In genomic region chr10:86074971-86075711, GRCm38 (mm10) we compare ENCODE assay signal across 18 mouse cellular contexts. TPM values are rescaled to one million over a fixed set of nuclear protein-coding genes. Genes with fewer than 3 reads are reported as not detected.
DNase-seq lines count a peak whose midpoint lies in the region; ATAC-seq and TF ChIP-seq lines count a peak whose summit lies in the region.
"Had no signal": no experiment of that assay in that cellular context is flagged by ENCODE, and none has a peak within 500 bp of the region (broad histone marks: within the 10 kb centered on the region; RNA-seq: fewer than 3 reads in every experiment).

No protein-coding gene starts in this region.

- H3K4me2 ChIP-seq in heart, postnatal 0 days (ENCODE audit: low read depth, low read length), result no peak overlapping the region
- no peak overlapping the region for H3K4me2 ChIP-seq in heart, embryonic 11.5 days
- H3K4me2 ChIP-seq in lung, embryonic 14.5 days, result no peak overlapping the region
- H3K4me2 ChIP-seq: heart, embryonic 13.5 days; hindbrain, embryonic 13.5 days; limb, embryonic 15.5 days; midbrain, embryonic 13.5 days; neural tube, embryonic 12.5 days; stomach, embryonic 15.5 days had no signal

- H3K9ac ChIP-seq in heart, postnatal 0 days (replicated peaks; ENCODE audit: low read depth, low read length), result no peak overlapping the region
- no peak overlapping the region for H3K9ac ChIP-seq in heart, embryonic 11.5 days (ENCODE audit: low read depth, low read length)
- no peak overlapping the region for H3K9ac ChIP-seq in lung, embryonic 14.5 days
- H3K9ac ChIP-seq: heart, embryonic 13.5 days; hindbrain, embryonic 13.5 days; limb, embryonic 15.5 days; midbrain, embryonic 13.5 days; neural tube, embryonic 12.5 days; stomach, embryonic 15.5 days had no signal

- 68% methylated on average over 9 of the region's 9 CpGs for WGBS in heart, postnatal 0 days
- WGBS in heart, embryonic 11.5 days (ENCODE audit: insufficient replicate concordance), result 72% methylated on average over 9 of the region's 9 CpGs
- 78% methylated on average over 9 of the region's 9 CpGs for WGBS in lung, embryonic 14.5 days

- no peak for DNase-seq in heart, postnatal 0 days (ENCODE audit: low spot score)
- peak; percentile 42 for DNase-seq in lung, embryonic 14.5 days
- no peak for DNase-seq in lung, postnatal 4 days
- peak; percentile 71 to 79 for DNase-seq in kidney, adult 8-10 months
- peak; percentile 31 for DNase-seq in lung, postnatal 10 days
- DNase-seq in embryo, embryonic 11 days, result no peak
- DNase-seq in adrenal gland, postnatal 4 days (ENCODE audit: low spot score in 2 of 2), result no peak
- DNase-seq: cerebellum, adult 18-20 months; thymus, postnatal 25 days had no signal

- no peaks in the 10 kb centered on the region for H3K36me3 ChIP-seq in heart, postnatal 0 days (replicated peaks; ENCODE audit: control insufficient read depth, insufficient read depth, low read length)
- H3K36me3 ChIP-seq in heart, embryonic 11.5 days (ENCODE audit: control insufficient read depth, insufficient read depth, low read length), result no peaks in the 10 kb centered on the region
- H3K36me3 ChIP-seq in lung, embryonic 14.5 days (ENCODE audit: insufficient read depth), result no peaks in the 10 kb centered on the region
- H3K36me3 ChIP-seq: heart, embryonic 13.5 days; limb, embryonic 15.5 days; neural tube, embryonic 12.5 days; stomach, embryonic 15.5 days had no signal

- peak; percentile 34; the same call in 1 of the 2 replicates for TF ChIP-seq CTCF in heart, postnatal 0 days (IDR thresholded peaks at IDR 0.05; ENCODE audit: low read depth)
- peak; percentile 20; the same call in 1 of the 2 replicates for TF ChIP-seq CTCF in lung, embryonic 14.5 days (IDR thresholded peaks at IDR 0.05; ENCODE audit: low read depth)

- no peak overlapping the region for H3K4me3 ChIP-seq in heart, postnatal 0 days (ENCODE audit: low read depth, low read length)
- H3K4me3 ChIP-seq in heart, embryonic 11.5 days (ENCODE audit: low read depth, low read length), result no peak overlapping the region
- H3K4me3 ChIP-seq in lung, embryonic 14.5 days (ENCODE audit: low read depth, low read length), result no peak overlapping the region
- H3K4me3 ChIP-seq: heart, embryonic 13.5 days; hindbrain, embryonic 13.5 days; limb, embryonic 15.5 days; midbrain, embryonic 13.5 days; neural tube, embryonic 12.5 days; stomach, embryonic 15.5 days had no signal

- H3K9me3 ChIP-seq in heart, postnatal 0 days (replicated peaks; ENCODE audit: control insufficient read depth, low read length), result peaks cover 5% of the 10 kb centered on the region; the same call in 1 of the 2 replicates
- H3K9me3 ChIP-seq in heart, embryonic 11.5 days (replicated peaks; ENCODE audit: control insufficient read depth, low read length), result peaks cover 3% of the 10 kb centered on the region; the same call in 1 of the 2 replicates
- H3K9me3 ChIP-seq in lung, embryonic 14.5 days (ENCODE audit: low read depth, low read length), result peaks cover 2% of the 10 kb centered on the region; the same call in 1 of the 2 replicates
- H3K9me3 ChIP-seq: limb, embryonic 15.5 days; neural tube, embryonic 12.5 days; stomach, embryonic 15.5 days had no signal

- H3K4me1 ChIP-seq in heart, postnatal 0 days (ENCODE audit: control insufficient read depth, insufficient read depth), result no peaks in the 10 kb centered on the region
- H3K4me1 ChIP-seq in heart, embryonic 11.5 days (ENCODE audit: control insufficient read depth, insufficient read depth, low read length), result no peaks in the 10 kb centered on the region
- H3K4me1 ChIP-seq in lung, embryonic 14.5 days (ENCODE audit: insufficient read depth), result no peaks in the 10 kb centered on the region
- H3K4me1 ChIP-seq: heart, embryonic 13.5 days; hindbrain, embryonic 13.5 days; limb, embryonic 15.5 days; midbrain, embryonic 13.5 days; neural tube, embryonic 12.5 days; stomach, embryonic 15.5 days had no signal

- no peak overlapping the region for H3K27ac ChIP-seq in heart, postnatal 0 days (ENCODE audit: low read depth)
- no peak overlapping the region for H3K27ac ChIP-seq in heart, embryonic 11.5 days (ENCODE audit: low read depth, low read length)
- no peak overlapping the region for H3K27ac ChIP-seq in lung, embryonic 14.5 days (ENCODE audit: low read depth)
- H3K27ac ChIP-seq: heart, embryonic 13.5 days; hindbrain, embryonic 13.5 days; limb, embryonic 15.5 days; midbrain, embryonic 13.5 days; neural tube, embryonic 12.5 days; stomach, embryonic 15.5 days had no signal

- TF ChIP-seq EP300 in heart, postnatal 0 days (IDR thresholded peaks at IDR 0.05; ENCODE audit: low read depth), result no peak

- no peak for ATAC-seq in heart, postnatal 0 days (ENCODE audit: insufficient read depth, low read depth)
- no peak for ATAC-seq in heart, embryonic 11.5 days (replicated peaks; ENCODE audit: insufficient number of reproducible peaks, low FRiP score, low TSS enrichment)
- ATAC-seq in lung, embryonic 14.5 days (ENCODE audit: insufficient read depth), result no peak
- ATAC-seq: activated CD4-positive, CD25-positive, alpha-beta regulatory T cell, adult 4 months; CD4-positive, CD25-positive, alpha-beta regulatory T cell, adult 4 months; midbrain, embryonic 13.5 days had no signal

- no peaks in the 10 kb centered on the region for H3K27me3 ChIP-seq in heart, postnatal 0 days (ENCODE audit: control insufficient read depth, insufficient read depth, low read length)
- H3K27me3 ChIP-seq in heart, embryonic 11.5 days (ENCODE audit: control insufficient read depth, insufficient read depth, low read length), result no peaks in the 10 kb centered on the region
- H3K27me3 ChIP-seq in lung, embryonic 14.5 days (ENCODE audit: insufficient read depth, low read length), result no peaks in the 10 kb centered on the region
- H3K27me3 ChIP-seq: heart, embryonic 13.5 days; hindbrain, embryonic 13.5 days; limb, embryonic 15.5 days; midbrain, embryonic 13.5 days; neural tube, embryonic 12.5 days; stomach, embryonic 15.5 days had no signal

RNA-seq across cellular contexts. Expression of gene Fbxo7, which starts 53.4 kb away (rescaled TPM):
- total RNA-seq in heart, postnatal 0 days (2014; rRNA removed; ENCODE audit: low replicate concordance), result 13.3 and 19.9 TPM in 2 replicates
- 16.1 TPM in 2 replicates for polyA plus RNA-seq in heart, postnatal 0 days (2015; fragmentation: Nextera tagmentation; extraction: Ambion mirVana)
- 25.2 and 25.5 TPM in 2 replicates for polyA plus RNA-seq in heart, embryonic 11.5 days (2014; fragmentation: Nextera tagmentation; extraction: Ambion mirVana)
- 21.3 and 22.1 TPM in 2 replicates for polyA plus RNA-seq in lung, embryonic 14.5 days (2014; fragmentation: Nextera tagmentation; extraction: Ambion mirVana)
- total RNA-seq in adrenal gland, postnatal 4 days (2021), result 10 to 100 TPM; 34.7 to 35.3 TPM

Comparison
In these comparisons a context has a peak if more than half of its experiments do, and no peak if none do; other contexts are left out.
1. DNase-seq: peak in lung, embryonic 14.5 days (single experiment), kidney, adult 8-10 months (2 of 2) and lung, postnatal 10 days (single experiment); none in heart, postnatal 0 days (single experiment), lung, postnatal 4 days (0 of 2), embryo, embryonic 11 days (single experiment) and adrenal gland, postnatal 4 days (0 of 2).